2 mouse cellular contexts compared by ENCODE assay signal in genomic region chr10:7003898-7004297, GRCm38 (mm10). TPM values are rescaled to one million over a fixed set of nuclear protein-coding genes. Genes with fewer than 3 reads are reported as not detected.
"Had no signal": no experiment of that assay in that cellular context is flagged by ENCODE, and none has a peak within 500 bp of the region (broad histone marks: within the 10 kb centered on the region; RNA-seq: fewer than 3 reads in every experiment).

No protein-coding gene starts in this region.

RNA-seq across cellular contexts. Expression of gene Ipcef1, which starts 48.4 kb away (rescaled TPM):
- polyA plus RNA-seq: heart, embryonic 14.5 days; intestine, embryonic 14.5 days had no signal
